ENCODE assay signal across 8 mouse cellular contexts in genomic region chr19:34550205-34550533, GRCm38 (mm10). TPM values are rescaled to one million over a fixed set of nuclear protein-coding genes. Genes with fewer than 3 reads are reported as not detected.
DNase-seq lines count a peak whose midpoint lies in the region; ATAC-seq and TF ChIP-seq lines count a peak whose summit lies in the region.

No protein-coding gene starts in this region.

- no peaks in the 10 kb centered on the region for H3K27me3 ChIP-seq in limb, embryonic 11.5 days (ENCODE audit: control insufficient read depth, insufficient read depth, low read length)
- no peaks in the 10 kb centered on the region for H3K27me3 ChIP-seq in neural tube, embryonic 15.5 days (replicated peaks)

- WGBS in limb, embryonic 11.5 days: 37% methylated on average over 4 of the region's 4 CpGs
- 36% methylated on average over 4 of the region's 4 CpGs for WGBS in neural tube, embryonic 15.5 days

- H3K4me1 ChIP-seq in limb, embryonic 11.5 days (ENCODE audit: control insufficient read depth, insufficient read depth, low read length): peaks cover 3% of the 10 kb centered on the region; the same call in 1 of the 2 replicates
- H3K4me1 ChIP-seq in neural tube, embryonic 15.5 days: peaks cover 12% of the 10 kb centered on the region; the same call in 1 of the 2 replicates

- TF ChIP-seq CTCF in left cerebral cortex, adult 2 months (IDR thresholded peaks at IDR 0.05): no peak

- peak overlapping the region; percentile 35; the same call in 1 of the 2 replicates for H3K9ac ChIP-seq in limb, embryonic 11.5 days (ENCODE audit: low read length)
- peak overlapping the region; percentile 43 for H3K9ac ChIP-seq in neural tube, embryonic 15.5 days (replicated peaks)

- H3K4me3 ChIP-seq in left cerebral cortex, adult 2 months: peak overlapping the region; percentile 61
- H3K4me3 ChIP-seq in limb, embryonic 11.5 days (ENCODE audit: low read depth, low read length): peak overlapping the region; percentile 38
- H3K4me3 ChIP-seq in neural tube, embryonic 15.5 days (replicated peaks): peak overlapping the region; percentile 55

- no peak for DNase-seq in left cerebral cortex, adult 2 months (ENCODE audit: extremely low spot score in 1 of 2, low spot score in 2 of 2)
- no peak for DNase-seq in left cerebral cortex, postnatal 10 days (ENCODE audit: extremely low spot score in 1 of 2, low spot score in 2 of 2)
- DNase-seq in limb, embryonic 11.5 days (ENCODE audit: low spot score): no peak
- DNase-seq in embryo, embryonic 10.5 days (ENCODE audit: low spot score): no peak
- DNase-seq in B cell, adult 2 months: no peak
- DNase-seq in gastrocnemius, postnatal 14 days: no peak

- peak; percentile 13; the same call in 1 of the 2 replicates for ATAC-seq in erythroid progenitor cell, adult 5-6 weeks (replicated peaks; ENCODE audit: low FRiP score, poor library complexity, severe bottlenecking)
- ATAC-seq in limb, embryonic 11.5 days (ENCODE audit: insufficient number of reproducible peaks, low FRiP score, low TSS enrichment, low read depth): no peak
- no peak for ATAC-seq in neural tube, embryonic 15.5 days (ENCODE audit: low FRiP score)

- no peaks in the 10 kb centered on the region for H3K9me3 ChIP-seq in limb, embryonic 11.5 days (ENCODE audit: control insufficient read depth, low read length)
- H3K9me3 ChIP-seq in neural tube, embryonic 15.5 days (replicated peaks): no peaks in the 10 kb centered on the region

- no peaks in the 10 kb centered on the region for H3K36me3 ChIP-seq in limb, embryonic 11.5 days (ENCODE audit: control insufficient read depth, insufficient read depth, low read length)
- H3K36me3 ChIP-seq in neural tube, embryonic 15.5 days: no peaks in the 10 kb centered on the region

- H3K4me2 ChIP-seq in limb, embryonic 11.5 days (ENCODE audit: low read depth, severe bottlenecking): peak overlapping the region; percentile 52
- H3K4me2 ChIP-seq in neural tube, embryonic 15.5 days: peak overlapping the region; percentile 80

- H3K27ac ChIP-seq in left cerebral cortex, adult 2 months: no peak overlapping the region; the same call in 1 of the 2 replicates
- no peak overlapping the region for H3K27ac ChIP-seq in limb, embryonic 11.5 days (replicated peaks; ENCODE audit: low read depth, low read length)
- peak overlapping the region; percentile 75 for H3K27ac ChIP-seq in neural tube, embryonic 15.5 days (replicated peaks)

- intact Hi-C loops in left cerebral cortex, adult 2 months (cut with DNase I): loop anchor here (1.0 kb wide), 1 partner anchor 216 kb away; no protein-coding TSS in a partner anchor
- intact Hi-C loops in left cerebral cortex, postnatal 10 days (cut with DNase I): loop anchor here (2.0 kb wide), 1 partner anchor 215 kb away; no protein-coding TSS in a partner anchor
- intact Hi-C loops in gastrocnemius, postnatal 14 days (cut with DNase I; ENCODE audit: low total_unique reads): no loop called here

RNA-seq across cellular contexts. Expression of gene Ifit2, which starts 0.3 kb away (rescaled TPM):
- total RNA-seq in left cerebral cortex, adult 2 months (2021): 1 to 10 TPM; 7.1 to 8.2 TPM
- total RNA-seq in left cerebral cortex, postnatal 10 days (2021): 1 to 10 TPM; 6.9 to 7.1 TPM
- total RNA-seq in erythroid progenitor cell, adult 5-6 weeks (2015; ENCODE audit: low replicate concordance): 2.9 and 5.0 TPM in 2 replicates
- total RNA-seq in erythroid progenitor cell, adult 5-6 weeks (2017; ENCODE audit: low replicate concordance): 7.7 and 11.2 TPM in 2 replicates
- 6.7 and 8.7 TPM in 2 replicates for polyA plus RNA-seq in limb, embryonic 11.5 days (2014; fragmentation: Nextera tagmentation; extraction: Ambion mirVana)
- polyA plus RNA-seq in neural tube, embryonic 15.5 days (2015; fragmentation: Nextera tagmentation; extraction: Ambion mirVana): 6.1 and 7.5 TPM in 2 replicates
- total RNA-seq in gastrocnemius, postnatal 14 days (2021): 1 to 10 TPM; 1.8 to 2.0 TPM

RNA-seq across cellular contexts. Expression of gene Lipa, which starts 22.9 kb away (rescaled TPM):
- 10 to 100 TPM; 15.3 to 17.5 TPM for total RNA-seq in left cerebral cortex, adult 2 months (2021)
- 10 to 100 TPM; 13.5 to 13.9 TPM for total RNA-seq in left cerebral cortex, postnatal 10 days (2021)
- total RNA-seq in erythroid progenitor cell, adult 5-6 weeks (2015; ENCODE audit: low replicate concordance): 21.4 and 26.3 TPM in 2 replicates
- 9.1 and 11.0 TPM in 2 replicates for total RNA-seq in erythroid progenitor cell, adult 5-6 weeks (2017; ENCODE audit: low replicate concordance)
- 25.6 and 26.0 TPM in 2 replicates for polyA plus RNA-seq in limb, embryonic 11.5 days (2014; fragmentation: Nextera tagmentation; extraction: Ambion mirVana)
- 22.4 and 24.7 TPM in 2 replicates for polyA plus RNA-seq in neural tube, embryonic 15.5 days (2015; fragmentation: Nextera tagmentation; extraction: Ambion mirVana)
- total RNA-seq in gastrocnemius, postnatal 14 days (2021): 10 to 100 TPM; 10.3 to 11.2 TPM

RNA-seq across cellular contexts. Expression of gene Ifit3, which starts 33.2 kb away (rescaled TPM):
- total RNA-seq in left cerebral cortex, adult 2 months (2021): 1 to 10 TPM; 4.5 to 4.7 TPM
- total RNA-seq in left cerebral cortex, postnatal 10 days (2021): under 1 TPM; 0.41 to 0.71 TPM
- 2.5 and 9.2 TPM in 2 replicates for total RNA-seq in erythroid progenitor cell, adult 5-6 weeks (2015; ENCODE audit: low replicate concordance)
- 2.3 and 4.5 TPM in 2 replicates for total RNA-seq in erythroid progenitor cell, adult 5-6 weeks (2017; ENCODE audit: low replicate concordance)
- 0.40 and 1.3 TPM in 2 replicates for polyA plus RNA-seq in limb, embryonic 11.5 days (2014; fragmentation: Nextera tagmentation; extraction: Ambion mirVana)
- 2.1 and 3.1 TPM in 2 replicates for polyA plus RNA-seq in neural tube, embryonic 15.5 days (2015; fragmentation: Nextera tagmentation; extraction: Ambion mirVana)
- total RNA-seq in gastrocnemius, postnatal 14 days (2021): under 1 TPM; 0.68 to 0.78 TPM

RNA-seq across cellular contexts. Expression of gene Ifit1bl1, which starts 51.6 kb away (rescaled TPM):
- 1 to 10 TPM; 1.9 to 2.4 TPM for total RNA-seq in left cerebral cortex, adult 2 months (2021)
- total RNA-seq in left cerebral cortex, postnatal 10 days (2021): 1 to 10 TPM; 2.1 to 2.3 TPM
- total RNA-seq in erythroid progenitor cell, adult 5-6 weeks (2015; ENCODE audit: low replicate concordance): 1.1 and 1.3 TPM in 2 replicates
- total RNA-seq in erythroid progenitor cell, adult 5-6 weeks (2017; ENCODE audit: low replicate concordance): 2.7 TPM in 1 of 2 replicates, not detected in the other
- polyA plus RNA-seq in limb, embryonic 11.5 days (2014; fragmentation: Nextera tagmentation; extraction: Ambion mirVana): 0.13 and 0.14 TPM in 2 replicates
- polyA plus RNA-seq in neural tube, embryonic 15.5 days (2015; fragmentation: Nextera tagmentation; extraction: Ambion mirVana): 1.6 and 1.7 TPM in 2 replicates
- total RNA-seq in gastrocnemius, postnatal 14 days (2021): under 1 TPM; 0.12 to 0.16 TPM

RNA-seq across cellular contexts. Expression of gene Ifit3b, which starts 57.6 kb away (rescaled TPM):
- 1 to 10 TPM; 1.9 to 2.8 TPM for total RNA-seq in left cerebral cortex, adult 2 months (2021)
- under 1 TPM; 0.21 to 0.51 TPM for total RNA-seq in left cerebral cortex, postnatal 10 days (2021)
- 0.84 TPM in 1 of 2 replicates, not detected in the other for total RNA-seq in erythroid progenitor cell, adult 5-6 weeks (2015; ENCODE audit: low replicate concordance)
- not detected in 2 replicates for total RNA-seq in erythroid progenitor cell, adult 5-6 weeks (2017; ENCODE audit: low replicate concordance)
- 0.11 TPM in 1 of 2 replicates, not detected in the other for polyA plus RNA-seq in limb, embryonic 11.5 days (2014; fragmentation: Nextera tagmentation; extraction: Ambion mirVana)
- polyA plus RNA-seq in neural tube, embryonic 15.5 days (2015; fragmentation: Nextera tagmentation; extraction: Ambion mirVana): 0.51 and 0.59 TPM in 2 replicates
- under 1 TPM; 0.27 to 0.33 TPM for total RNA-seq in gastrocnemius, postnatal 14 days (2021)
